Mouse (Mus musculus): ENCODE results near the gene Trpm1. TPM values are rescaled to one million over a fixed set of nuclear protein-coding genes. Genes with fewer than 3 reads are reported as not detected.

Trpm1 gene
- polyA plus RNA-seq, 1 experiment from 2014 or later = 0.11 TPM

GRCm38 (mm10) chr7:64217428-64217827, 63.8 kb downstream of the Trpm1 start:
- H3K27ac ChIP-seq = no peak overlapping the region
- no peak overlapping the region for H3K9ac ChIP-seq
- H3K36me3 ChIP-seq = no peaks in the 10 kb centered on the region
- WGBS = 81% methylated on average over 7 of the region's 7 CpGs
- no peak overlapping the region for H3K4me3 ChIP-seq
- no peaks in the 10 kb centered on the region for H3K9me3 ChIP-seq (replicated peaks)
- H3K4me1 ChIP-seq (replicated peaks) = no peaks in the 10 kb centered on the region
- no peak for ATAC-seq (replicated peaks; ENCODE audit: insufficient number of reproducible peaks, insufficient read depth, low FRiP score, low read depth)
- no peak overlapping the region for H3K4me2 ChIP-seq
- no peaks in the 10 kb centered on the region for H3K27me3 ChIP-seq

DNA sequence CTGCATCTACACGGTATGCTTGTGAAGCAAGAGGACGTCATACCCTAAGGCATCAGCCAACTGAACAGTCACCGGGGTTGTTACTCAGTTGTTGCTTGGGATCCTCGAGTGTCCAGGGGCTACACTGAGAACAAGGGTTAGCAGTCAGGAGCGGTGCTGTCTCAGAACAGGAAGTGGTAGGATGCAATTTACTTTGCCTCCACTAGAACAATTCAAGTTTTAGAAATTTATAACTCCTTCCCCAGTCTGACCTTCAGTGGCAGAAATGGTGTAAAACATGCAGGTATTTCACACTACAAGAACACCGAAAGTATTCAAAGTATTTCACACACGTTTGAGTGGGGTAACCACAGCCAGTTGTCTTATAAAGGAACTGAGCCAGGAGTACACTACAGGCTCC, 66.1 kb downstream of the Trpm1 start:
- Histone ChIP-seq H3K9ac (no peak overlapping the region), H3K27me3 (no peaks in the 10 kb centered on the region), H3K9me3 (replicated peaks) (no peaks in the 10 kb centered on the region), H3K27ac (no peak overlapping the region), H3K4me3 (no peak overlapping the region), H3K36me3 (no peaks in the 10 kb centered on the region), H3K4me2 (no peak overlapping the region), H3K4me1 (replicated peaks) (no peaks in the 10 kb centered on the region)
- no peak for ATAC-seq (replicated peaks; ENCODE audit: insufficient number of reproducible peaks, insufficient read depth, low FRiP score, low read depth)
- 75% methylated on average over 7 of the region's 7 CpGs for WGBS

- H3K9ac ChIP-seq = no peak overlapping the region
- H3K4me3 ChIP-seq = no peak overlapping the region
- H3K4me2 ChIP-seq = no peak overlapping the region
- WGBS = 82% methylated on average over 5 of the region's 5 CpGs
- H3K27ac ChIP-seq = no peak overlapping the region
- no peak for ATAC-seq (replicated peaks; ENCODE audit: insufficient number of reproducible peaks, insufficient read depth, low FRiP score, low read depth)
- no peaks in the 10 kb centered on the region for H3K9me3 ChIP-seq (replicated peaks)
- no peaks in the 10 kb centered on the region for H3K4me1 ChIP-seq (replicated peaks)
- H3K36me3 ChIP-seq = no peaks in the 10 kb centered on the region
- no peaks in the 10 kb centered on the region for H3K27me3 ChIP-seq
These were observed 69.6 kb downstream of the Trpm1 start for GRCm38 (mm10) chr7:64223215-64223614.

GRCm38 (mm10) chr7:64226339-64227194, 72.9 kb downstream of the Trpm1 start:
- no peak overlapping the region for H3K4me3 ChIP-seq
- H3K27me3 ChIP-seq = no peaks in the 10 kb centered on the region
- no peak for ATAC-seq (replicated peaks; ENCODE audit: insufficient number of reproducible peaks, insufficient read depth, low FRiP score, low read depth)
- no peaks in the 10 kb centered on the region for H3K4me1 ChIP-seq (replicated peaks)
- H3K27ac ChIP-seq = no peak overlapping the region
- H3K9me3 ChIP-seq (replicated peaks) = no peaks in the 10 kb centered on the region
- H3K4me2 ChIP-seq = no peak overlapping the region
- no peaks in the 10 kb centered on the region for H3K36me3 ChIP-seq
- WGBS = 86% methylated on average over 27 of the region's 27 CpGs
- H3K9ac ChIP-seq = no peak overlapping the region

- H3K9ac ChIP-seq = no peak overlapping the region
- no peaks in the 10 kb centered on the region for H3K36me3 ChIP-seq
- no peaks in the 10 kb centered on the region for H3K27me3 ChIP-seq
- H3K4me2 ChIP-seq = no peak overlapping the region
- ATAC-seq (replicated peaks; ENCODE audit: insufficient number of reproducible peaks, insufficient read depth, low FRiP score, low read depth) = no peak
- WGBS = 62% methylated on average over 5 of the region's 5 CpGs
- H3K9me3 ChIP-seq (replicated peaks) = no peaks in the 10 kb centered on the region
- H3K4me3 ChIP-seq = no peak overlapping the region
- H3K4me1 ChIP-seq (replicated peaks) = no peaks in the 10 kb centered on the region
- H3K27ac ChIP-seq = no peak overlapping the region
These were observed 74.0 kb downstream of the Trpm1 start for GRCm38 (mm10) chr7:64227586-64227985.

- Histone ChIP-seq H3K4me2 (no peak overlapping the region), H3K4me1 (replicated peaks) (no peaks in the 10 kb centered on the region), H3K27ac (no peak overlapping the region), H3K9me3 (replicated peaks) (no peaks in the 10 kb centered on the region), H3K4me3 (no peak overlapping the region), H3K36me3 (no peaks in the 10 kb centered on the region), H3K9ac (no peak overlapping the region), H3K27me3 (no peaks in the 10 kb centered on the region)
- no peak for ATAC-seq (replicated peaks; ENCODE audit: insufficient number of reproducible peaks, insufficient read depth, low FRiP score, low read depth)
- 69% methylated on average over 2 of the region's 2 CpGs for WGBS
These were observed 74.7 kb downstream of the Trpm1 start for GRCm38 (mm10) chr7:64228300-64228699.

GRCm38 (mm10) chr7:64229911-64230310, 76.3 kb downstream of the Trpm1 start:
- H3K27ac ChIP-seq = no peak overlapping the region
- no peak overlapping the region for H3K9ac ChIP-seq
- H3K27me3 ChIP-seq = no peaks in the 10 kb centered on the region
- WGBS = 84% methylated on average over 8 of the region's 8 CpGs
- H3K9me3 ChIP-seq (replicated peaks) = no peaks in the 10 kb centered on the region
- no peaks in the 10 kb centered on the region for H3K36me3 ChIP-seq
- H3K4me1 ChIP-seq (replicated peaks) = no peaks in the 10 kb centered on the region
- no peak for ATAC-seq (replicated peaks; ENCODE audit: insufficient number of reproducible peaks, insufficient read depth, low FRiP score, low read depth)
- no peak overlapping the region for H3K4me3 ChIP-seq
- H3K4me2 ChIP-seq = no peak overlapping the region

GRCm38 (mm10) chr7:64231001-64231400, 77.4 kb downstream of the Trpm1 start:
- no peak overlapping the region for H3K4me2 ChIP-seq
- WGBS = 95% methylated on average over 1 of the region's 1 CpGs
- H3K4me1 ChIP-seq (replicated peaks) = no peaks in the 10 kb centered on the region
- H3K9ac ChIP-seq = no peak overlapping the region
- no peaks in the 10 kb centered on the region for H3K36me3 ChIP-seq
- no peak overlapping the region for H3K27ac ChIP-seq
- no peak for ATAC-seq (replicated peaks; ENCODE audit: insufficient number of reproducible peaks, insufficient read depth, low FRiP score, low read depth)
- H3K4me3 ChIP-seq = no peak overlapping the region
- H3K27me3 ChIP-seq = no peaks in the 10 kb centered on the region
- no peaks in the 10 kb centered on the region for H3K9me3 ChIP-seq (replicated peaks)

DNA sequence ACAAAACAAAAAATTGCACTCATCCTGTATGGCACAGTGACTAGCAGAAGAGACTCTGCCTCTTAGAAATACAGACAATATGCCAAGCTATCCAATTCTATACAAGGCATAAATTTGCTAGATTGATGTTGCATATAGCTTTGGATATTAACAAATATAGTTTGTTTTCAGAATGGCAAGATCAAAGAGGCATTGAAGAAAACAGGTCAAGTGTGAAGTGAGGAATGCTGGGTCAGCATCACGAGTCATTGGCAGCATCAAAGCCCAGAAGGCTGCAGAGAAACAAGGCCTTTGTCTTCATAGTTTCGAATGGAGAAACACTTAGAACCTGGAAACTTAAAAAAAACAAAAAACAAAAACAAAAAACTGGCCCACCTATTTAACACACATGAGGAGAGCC, 78.4 kb downstream of the Trpm1 start:
- Histone ChIP-seq H3K4me2 (no peak overlapping the region), H3K36me3 (no peaks in the 10 kb centered on the region), H3K9ac (no peak overlapping the region), H3K27ac (no peak overlapping the region), H3K27me3 (no peaks in the 10 kb centered on the region), H3K4me3 (no peak overlapping the region), H3K9me3 (replicated peaks) (no peaks in the 10 kb centered on the region), H3K4me1 (replicated peaks) (no peaks in the 10 kb centered on the region)
- no peak for ATAC-seq (replicated peaks; ENCODE audit: insufficient number of reproducible peaks, insufficient read depth, low FRiP score, low read depth)
- 58% methylated on average over 2 of the region's 2 CpGs for WGBS

DNA sequence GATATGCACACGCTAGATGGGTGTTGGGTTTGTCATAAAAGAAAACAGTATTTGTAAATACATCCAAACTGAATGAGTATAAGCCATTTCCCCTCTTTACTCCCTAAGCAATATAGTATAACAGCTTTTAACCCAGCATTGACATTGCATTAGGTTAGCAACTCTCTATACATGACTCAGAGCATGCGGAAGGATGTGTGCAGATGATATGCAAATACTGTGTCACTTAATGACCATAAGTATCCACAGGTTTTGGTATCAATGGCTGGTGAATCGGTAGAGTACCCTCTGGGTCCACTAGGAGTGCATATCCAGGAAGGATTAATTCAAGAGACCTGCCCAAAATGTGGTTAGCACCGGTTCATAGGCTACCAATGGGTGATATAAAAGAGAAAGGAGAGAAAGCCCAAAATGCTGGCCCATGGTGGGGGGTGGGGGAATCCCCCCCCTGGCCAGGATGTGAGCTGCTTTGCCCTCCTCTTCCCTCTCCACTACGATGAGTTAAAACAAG, 80.7 kb downstream of the Trpm1 start:
- Histone ChIP-seq H3K4me1 (replicated peaks) (no peaks in the 10 kb centered on the region), H3K27ac (no peak overlapping the region), H3K9me3 (replicated peaks) (no peaks in the 10 kb centered on the region), H3K36me3 (no peaks in the 10 kb centered on the region), H3K27me3 (no peaks in the 10 kb centered on the region), H3K4me3 (no peak overlapping the region), H3K9ac (no peak overlapping the region), H3K4me2 (no peak overlapping the region)
- WGBS = 85% methylated on average over 5 of the region's 5 CpGs
- no peak for ATAC-seq (replicated peaks; ENCODE audit: insufficient number of reproducible peaks, insufficient read depth, low FRiP score, low read depth)

DNA sequence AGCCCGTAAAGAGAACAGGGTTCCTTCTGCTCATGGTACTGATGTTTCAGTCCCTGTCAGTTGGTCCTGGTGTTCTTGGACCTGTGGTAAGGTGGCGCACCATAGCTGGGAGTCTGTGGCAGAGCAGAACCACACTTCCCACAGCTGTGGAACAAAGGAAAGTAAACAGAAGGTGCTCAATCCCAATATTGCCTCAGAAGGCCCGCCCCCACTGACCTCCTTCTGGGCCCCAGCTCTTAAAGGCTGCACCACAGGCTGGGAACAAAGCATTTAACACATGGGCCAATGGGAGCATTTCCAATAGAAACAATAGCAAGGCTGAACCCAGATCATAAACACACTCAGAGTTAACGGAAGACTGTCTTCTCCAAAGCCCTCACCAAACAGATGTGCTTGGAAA, 82.9 kb downstream of the Trpm1 start:
- H3K9ac ChIP-seq = no peak overlapping the region
- 78% methylated on average over 4 of the region's 4 CpGs for WGBS
- 0 out of 2 replicates have a peak, but pooled peaks have one; percentile 18 for ATAC-seq (replicated peaks; ENCODE audit: insufficient number of reproducible peaks, insufficient read depth, low FRiP score, low read depth)
- H3K4me3 ChIP-seq = no peak overlapping the region
- H3K27me3 ChIP-seq = no peaks in the 10 kb centered on the region
- no peaks in the 10 kb centered on the region for H3K9me3 ChIP-seq (replicated peaks)
- H3K4me2 ChIP-seq = no peak overlapping the region
- H3K27ac ChIP-seq = no peak overlapping the region
- H3K4me1 ChIP-seq (replicated peaks) = no peaks in the 10 kb centered on the region
- H3K36me3 ChIP-seq = no peaks in the 10 kb centered on the region

- no peaks in the 10 kb centered on the region for H3K27me3 ChIP-seq
- no peaks in the 10 kb centered on the region for H3K4me1 ChIP-seq (replicated peaks)
- no peak overlapping the region for H3K9ac ChIP-seq
- H3K36me3 ChIP-seq = no peaks in the 10 kb centered on the region
- WGBS = 85% methylated on average over 8 of the region's 8 CpGs
- no peak overlapping the region for H3K4me3 ChIP-seq
- no peak for ATAC-seq (replicated peaks; ENCODE audit: insufficient number of reproducible peaks, insufficient read depth, low FRiP score, low read depth)
- no peak overlapping the region for H3K27ac ChIP-seq
- H3K9me3 ChIP-seq (replicated peaks) = no peaks in the 10 kb centered on the region
- H3K4me2 ChIP-seq = no peak overlapping the region
These were observed 84.1 kb downstream of the Trpm1 start for GRCm38 (mm10) chr7:64237747-64238146.
